Mouse (Mus musculus) intestine, embryonic 14.5 days (tissue): ENCODE results near the gene Prune2. TPM values are rescaled to one million over a fixed set of nuclear protein-coding genes. Genes with fewer than 3 reads are reported as not detected.

ENCODE experiments used
- polyA plus RNA-seq: library from polyadenylated mRNA; unstranded; fragments of >200 nt; fragmentation: Nextera tagmentation; extraction: Ambion mirVana; gene quantifications from 2 replicates; pipeline ENCODE4 v1.2.1, GENCODE M21; 2014

Gene Prune2
- polyA plus RNA-seq, 1 experiment from 2014 or later, result 2.2 TPM

Other genes with a start within 250 kb of the Prune2 start
- 16.3 and 18.0 TPM in 2 replicates for gene Vps13a, start 175.2 kb upstream of the Prune2 start, polyA plus RNA-seq
- gene Foxb2, start 82.3 kb upstream of the Prune2 start, polyA plus RNA-seq, result not detected in 2 replicates